31 mouse cellular contexts compared by ENCODE assay signal in the genomic region with DNA sequence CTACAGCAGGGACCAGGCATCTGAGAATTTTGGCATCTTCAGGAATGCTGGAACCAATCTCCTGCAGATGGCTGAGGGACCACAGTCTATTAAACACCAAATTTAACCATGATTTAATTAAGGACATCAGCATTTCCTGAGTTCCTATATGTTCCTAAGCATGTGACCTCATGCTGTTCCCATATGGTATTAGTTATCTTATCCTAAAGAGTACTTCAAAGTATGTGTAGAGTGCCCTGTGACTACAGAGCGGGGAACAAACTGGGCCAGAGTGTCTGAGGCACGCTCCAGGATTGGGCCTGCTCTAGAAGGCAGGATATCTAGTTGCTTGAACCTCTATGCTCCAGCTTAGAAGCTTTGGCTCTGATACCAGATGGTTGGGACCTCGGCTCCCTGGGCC.
DNase-seq lines count a peak whose midpoint lies in the region; ATAC-seq lines count a peak whose summit lies in the region.
"Had no signal": no experiment of that assay in that cellular context is flagged by ENCODE, and none has a peak within 500 bp of the region (broad histone marks: within the 10 kb centered on the region; RNA-seq: fewer than 3 reads in every experiment).

No protein-coding gene starts in this region.

- H3K36me3 ChIP-seq in forebrain, embryonic 10.5 days (replicated peaks), result no peaks in the 10 kb centered on the region
- H3K36me3 ChIP-seq in forebrain, embryonic 16.5 days (ENCODE audit: control insufficient read depth, insufficient read depth), result no peaks in the 10 kb centered on the region
- no peaks in the 10 kb centered on the region for H3K36me3 ChIP-seq in embryonic facial prominence, embryonic 13.5 days
- H3K36me3 ChIP-seq in limb, embryonic 10.5 days, result no peaks in the 10 kb centered on the region
- H3K36me3 ChIP-seq: forebrain, embryonic 15.5 days; G1E; kidney, embryonic 15.5 days; liver, embryonic 12.5 days; midbrain, embryonic 12.5 days; neural tube, embryonic 12.5 days had no signal

- H3K9me3 ChIP-seq in forebrain, embryonic 10.5 days, result no peaks in the 10 kb centered on the region
- no peaks in the 10 kb centered on the region for H3K9me3 ChIP-seq in forebrain, embryonic 16.5 days (ENCODE audit: control insufficient read depth, low read length)
- no peaks in the 10 kb centered on the region for H3K9me3 ChIP-seq in embryonic facial prominence, embryonic 13.5 days
- no peaks in the 10 kb centered on the region for H3K9me3 ChIP-seq in limb, embryonic 10.5 days (replicated peaks)
- H3K9me3 ChIP-seq: forebrain, embryonic 15.5 days; G1E; kidney, embryonic 15.5 days; liver, embryonic 12.5 days; megakaryocyte, embryonic 14.5 days; midbrain, embryonic 12.5 days; neural tube, embryonic 12.5 days had no signal

- H3K4me1 ChIP-seq in forebrain, embryonic 10.5 days, result peaks cover 36% of the 10 kb centered on the region
- H3K4me1 ChIP-seq in forebrain, embryonic 16.5 days (replicated peaks; ENCODE audit: control insufficient read depth, insufficient read depth, low read length), result peaks cover 7% of the 10 kb centered on the region; the same call in 1 of the 2 replicates
- peaks cover 33% of the 10 kb centered on the region for H3K4me1 ChIP-seq in embryonic facial prominence, embryonic 13.5 days
- H3K4me1 ChIP-seq in limb, embryonic 10.5 days, result peaks cover 48% of the 10 kb centered on the region
- H3K4me1 ChIP-seq: liver, embryonic 12.5 days; megakaryocyte, embryonic 14.5 days had no signal

- H3K4me3 ChIP-seq in forebrain, embryonic 10.5 days, result no peak overlapping the region
- no peak overlapping the region for H3K4me3 ChIP-seq in forebrain, embryonic 16.5 days (replicated peaks; ENCODE audit: low read length)
- H3K4me3 ChIP-seq in embryonic facial prominence, embryonic 13.5 days, result no peak overlapping the region
- no peak overlapping the region for H3K4me3 ChIP-seq in limb, embryonic 10.5 days
- H3K4me3 ChIP-seq: forebrain, embryonic 15.5 days; kidney, embryonic 15.5 days; liver, embryonic 12.5 days; megakaryocyte, embryonic 14.5 days; midbrain, embryonic 12.5 days; myocyte; neural tube, embryonic 12.5 days had no signal

- ATAC-seq in forebrain, embryonic 16.5 days, result no peak
- no peak; the same call in 1 of the 2 replicates for ATAC-seq in embryonic facial prominence, embryonic 13.5 days (ENCODE audit: insufficient number of reproducible peaks, insufficient read depth, low FRiP score, low TSS enrichment, low read depth)
- ATAC-seq: forebrain, embryonic 15.5 days; inflammation-experienced regulatory T-cells, adult 6 months; liver, embryonic 12.5 days; liver, postnatal 0 days had no signal

- H3K4me2 ChIP-seq in forebrain, embryonic 16.5 days (ENCODE audit: low read length), result no peak overlapping the region
- H3K4me2 ChIP-seq in embryonic facial prominence, embryonic 13.5 days, result no peak overlapping the region
- H3K4me2 ChIP-seq: forebrain, embryonic 15.5 days; heart, embryonic 11.5 days; hindbrain, embryonic 14.5 days; kidney, embryonic 15.5 days; liver, embryonic 12.5 days; midbrain, embryonic 12.5 days; neural tube, embryonic 12.5 days had no signal

- no peak for DNase-seq in forebrain, embryonic 10.5 days (ENCODE audit: extremely low spot score, low spot score)
- peak; percentile 38 for DNase-seq in limb, embryonic 10.5 days (ENCODE audit: low spot score)
- DNase-seq in kidney, postnatal 36 days, result no peak
- no peak for DNase-seq in testis, postnatal 14 days (ENCODE audit: low spot score)
- no peak for DNase-seq in cerebellum, postnatal 14 days
- DNase-seq: adrenal gland, adult 8-10 months; cerebellum, adult 2 months; heart, postnatal 36 days; kidney, adult 11 months; kidney, postnatal 25 days; left cerebral cortex, postnatal 4 days; liver, postnatal 0 days; lung, postnatal 36 days; right cerebral cortex, adult 18-20 months; spleen, adult 18-20 months; thymus, adult 2 months; thymus, postnatal 4 days had no signal

- H3K27me3 ChIP-seq in forebrain, embryonic 10.5 days (ENCODE audit: poor library complexity, severe bottlenecking), result no peaks in the 10 kb centered on the region
- H3K27me3 ChIP-seq in forebrain, embryonic 16.5 days (replicated peaks; ENCODE audit: control insufficient read depth, insufficient read depth, low read length), result no peaks in the 10 kb centered on the region
- H3K27me3 ChIP-seq in embryonic facial prominence, embryonic 13.5 days, result no peaks in the 10 kb centered on the region; the same call in 1 of the 2 replicates
- H3K27me3 ChIP-seq in limb, embryonic 10.5 days (ENCODE audit: low read depth, poor library complexity, severe bottlenecking), result no peaks in the 10 kb centered on the region
- H3K27me3 ChIP-seq: forebrain, embryonic 15.5 days; kidney, embryonic 15.5 days; liver, embryonic 12.5 days; midbrain, embryonic 12.5 days; neural tube, embryonic 12.5 days had no signal

- 66% methylated on average over 3 of the region's 3 CpGs for WGBS in forebrain, embryonic 10.5 days
- 86% methylated on average over 3 of the region's 3 CpGs for WGBS in forebrain, embryonic 16.5 days
- 32% methylated on average over 3 of the region's 3 CpGs for WGBS in embryonic facial prominence, embryonic 13.5 days
- WGBS in limb, embryonic 10.5 days, result 45% methylated on average over 3 of the region's 3 CpGs

- H3K9ac ChIP-seq in forebrain, embryonic 16.5 days (replicated peaks; ENCODE audit: low read depth, low read length), result no peak overlapping the region
- H3K9ac ChIP-seq in embryonic facial prominence, embryonic 13.5 days, result no peak overlapping the region
- H3K9ac ChIP-seq: forebrain, embryonic 15.5 days; hindbrain, embryonic 14.5 days; kidney, embryonic 15.5 days; liver, embryonic 12.5 days; liver, postnatal 0 days; midbrain, embryonic 12.5 days; neural tube, embryonic 12.5 days had no signal

- H3K27ac ChIP-seq in forebrain, embryonic 10.5 days, result peak overlapping the region; percentile 20; the same call in 1 of the 2 replicates
- H3K27ac ChIP-seq in forebrain, embryonic 16.5 days (ENCODE audit: low read length), result no peak overlapping the region
- peak overlapping the region; percentile 60 for H3K27ac ChIP-seq in embryonic facial prominence, embryonic 13.5 days
- H3K27ac ChIP-seq in limb, embryonic 10.5 days, result peak overlapping the region; percentile 16
- H3K27ac ChIP-seq: forebrain, embryonic 15.5 days; hindbrain, embryonic 14.5 days; liver, embryonic 12.5 days; midbrain, embryonic 12.5 days; neural tube, embryonic 12.5 days; stomach, postnatal 0 days had no signal
